Mouse (Mus musculus) adipocyte (in vitro differentiated cells): ENCODE measurements around the gene Gm38392.
A peak's percentile ranks its signal among the peaks of the same experiment; 100 is the strongest.

Experiments used
- DNase-seq: peaks from one replicate; pipeline ENCODE4 v3.0.0-alpha.2; 2016; ENCODE audit warnings: low spot score

Gm38392 gene

GRCm38 (mm10) chr3:88214971-88215552 lies 71.9 kb downstream of the Gm38392 start:
- no peak for DNase-seq

- no peak for DNase-seq
Measured at GRCm38 (mm10) chr3:88214197-88214938, 72.6 kb downstream of the Gm38392 start.

DNA sequence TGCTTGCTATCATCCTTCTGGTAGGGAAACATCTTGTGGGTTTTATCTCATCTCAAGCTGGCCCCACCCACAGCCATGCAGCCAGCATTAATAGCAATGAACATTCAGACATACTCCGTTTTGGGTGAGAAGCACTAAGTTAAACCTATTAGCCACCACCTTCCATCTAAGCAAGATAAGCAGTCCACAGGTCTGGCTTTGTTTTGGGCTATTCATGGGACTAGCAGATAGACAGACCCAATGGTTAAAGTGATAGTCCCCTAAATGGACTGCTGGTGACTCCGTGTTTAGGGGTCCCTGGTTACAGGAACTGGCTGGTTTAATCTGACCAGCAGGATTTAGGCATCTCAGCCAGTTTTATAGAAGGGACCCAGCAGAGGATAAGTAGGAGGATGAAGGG lies 74.0 kb downstream of the Gm38392 start:
- DNase-seq, result no peak

- no peak for DNase-seq
Measured at GRCm38 (mm10) chr3:88212356-88212755, 74.7 kb downstream of the Gm38392 start.

DNA sequence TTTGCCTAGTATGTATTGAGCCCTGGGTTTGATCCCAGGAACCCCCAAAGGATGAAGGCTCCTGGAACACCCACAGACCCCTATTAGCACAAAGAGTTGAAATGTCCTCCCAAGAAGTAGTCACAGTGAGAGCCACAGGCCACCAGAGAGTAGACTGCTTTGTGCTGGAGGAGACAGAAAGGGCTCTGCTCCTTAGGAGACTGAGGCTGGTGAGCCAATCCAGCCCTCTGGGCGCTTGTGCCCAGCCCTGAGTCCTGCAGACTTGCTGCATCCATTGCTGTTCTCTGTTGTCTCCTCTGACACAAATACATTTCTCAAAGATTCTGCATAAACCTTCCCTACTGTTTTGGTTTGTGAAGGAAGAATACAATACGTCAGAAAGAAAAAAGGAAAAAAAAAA lies 76.1 kb downstream of the Gm38392 start:
- no peak for DNase-seq

DNA sequence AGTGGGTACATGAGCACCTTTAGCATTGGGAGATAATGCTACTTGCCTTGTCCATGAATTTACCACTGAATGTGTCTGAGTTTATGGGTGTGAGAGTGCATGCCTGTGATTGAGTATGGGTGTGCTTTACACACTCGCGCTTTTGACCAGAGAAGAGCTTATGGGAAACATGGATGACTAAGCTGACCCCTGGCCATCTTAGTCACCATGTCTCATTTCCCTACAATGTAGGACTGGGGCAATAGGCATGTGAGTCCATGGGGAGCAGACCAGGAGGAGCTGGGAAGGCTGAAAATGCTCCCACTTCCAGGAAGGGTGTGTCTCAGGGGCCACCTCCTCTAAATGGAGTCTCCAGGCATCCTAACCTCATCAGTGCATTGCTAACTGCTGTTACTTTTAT lies 76.9 kb downstream of the Gm38392 start:
- DNase-seq, result peak; percentile 51

GRCm38 (mm10) chr3:88209306-88209705 lies 77.7 kb downstream of the Gm38392 start:
- no peak for DNase-seq

DNA sequence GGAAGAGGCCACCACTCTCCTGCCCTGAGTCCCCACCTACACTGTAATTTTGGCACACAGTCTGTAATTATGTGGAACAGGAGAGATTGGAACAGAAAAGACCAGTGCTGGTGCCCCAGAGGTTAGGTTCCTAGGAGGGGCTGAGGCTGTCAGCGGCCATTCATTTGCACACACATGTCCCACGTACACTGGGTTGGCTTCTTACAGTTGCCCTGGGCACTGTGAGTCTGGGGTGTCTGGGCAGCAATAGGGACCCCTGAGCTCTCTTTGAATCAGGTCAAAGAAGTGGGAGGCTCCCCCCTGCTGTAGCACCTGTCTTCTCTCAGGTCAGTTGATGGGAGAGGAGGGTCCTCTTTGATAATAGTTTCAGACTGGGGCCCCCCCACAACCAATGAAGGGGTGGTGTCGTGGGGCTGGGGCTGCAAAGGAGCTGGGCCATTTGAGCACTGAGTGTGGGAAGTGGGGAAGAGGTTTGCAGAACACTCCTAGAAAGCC lies 78.7 kb downstream of the Gm38392 start:
- no peak for DNase-seq

DNA sequence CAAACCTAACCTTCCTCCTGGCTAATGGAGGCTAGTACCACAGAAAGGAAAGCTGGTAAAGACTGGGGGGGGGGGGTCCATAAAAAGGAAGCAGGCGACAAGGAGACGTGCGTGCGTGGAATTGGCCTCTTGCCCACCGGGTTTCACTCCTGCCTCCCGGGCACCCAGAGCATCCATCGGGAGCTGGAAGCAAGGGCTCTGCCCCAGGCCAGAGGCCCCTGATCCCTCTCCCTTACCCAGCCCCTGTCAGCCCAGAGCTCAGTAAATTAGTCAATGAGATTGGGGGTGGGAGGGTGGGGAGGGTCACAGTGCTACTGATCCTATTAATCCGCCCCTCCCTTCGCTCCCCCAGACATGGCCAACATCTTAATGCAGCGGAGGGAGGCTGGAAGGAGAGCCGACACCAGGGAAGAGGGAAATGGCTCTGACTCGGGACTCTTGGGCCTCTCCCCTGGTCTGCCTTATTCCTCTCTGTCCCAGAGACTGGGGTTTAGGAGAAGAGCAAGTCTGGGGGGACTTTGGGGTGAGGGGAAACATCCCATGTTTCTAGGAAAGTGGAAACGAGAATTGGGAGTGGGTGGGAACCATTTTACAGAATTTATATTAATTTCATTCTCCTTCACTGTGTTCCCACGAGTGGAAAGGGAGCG lies 79.4 kb downstream of the Gm38392 start:
- DNase-seq, result no peak

DNA sequence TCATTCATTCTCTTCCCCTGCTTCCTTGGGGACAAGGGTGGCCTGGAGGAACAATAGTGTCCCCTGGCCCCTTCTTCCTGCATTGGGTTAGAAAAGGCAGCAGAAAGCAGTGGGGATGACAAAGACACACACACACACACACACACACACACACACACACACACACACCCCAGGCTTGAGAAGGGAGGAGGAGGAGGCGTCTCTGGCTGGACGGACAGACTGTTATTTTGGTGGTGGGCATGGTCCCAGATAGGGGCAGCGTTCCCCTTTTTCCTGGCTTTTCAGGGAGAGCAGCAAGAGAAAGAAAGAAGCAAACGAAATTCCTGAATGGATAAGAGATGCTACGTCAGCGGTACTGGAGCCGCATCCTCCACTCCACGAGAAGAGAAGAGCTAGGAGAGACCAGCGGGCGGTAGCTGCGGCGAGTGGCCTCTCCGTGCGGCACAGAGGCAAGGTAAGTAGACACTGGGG lies 80.1 kb downstream of the Gm38392 start:
- no peak for DNase-seq

DNA sequence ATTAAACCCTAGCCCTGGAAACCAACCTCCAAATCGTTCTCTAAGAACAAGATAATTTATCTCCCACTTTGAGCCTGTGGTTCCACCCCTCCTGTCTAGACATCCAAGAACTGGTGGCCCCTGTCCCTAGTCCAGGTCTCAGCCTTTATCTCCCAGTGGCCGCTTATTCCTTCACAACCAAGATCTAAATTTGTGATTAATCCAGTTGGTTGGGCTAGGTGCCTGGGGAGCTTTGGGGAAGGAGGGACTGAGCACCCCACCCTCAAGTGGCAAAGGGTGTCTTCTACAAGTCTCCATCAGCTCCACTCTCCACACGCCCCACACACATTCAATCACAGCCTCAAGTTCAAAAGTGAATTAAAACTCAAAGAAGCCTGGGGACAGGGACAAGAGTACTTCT lies 80.5 kb downstream of the Gm38392 start:
- no peak for DNase-seq

GRCm38 (mm10) chr3:88205563-88206491 lies 81.2 kb downstream of the Gm38392 start:
- DNase-seq, result no peak

DNA sequence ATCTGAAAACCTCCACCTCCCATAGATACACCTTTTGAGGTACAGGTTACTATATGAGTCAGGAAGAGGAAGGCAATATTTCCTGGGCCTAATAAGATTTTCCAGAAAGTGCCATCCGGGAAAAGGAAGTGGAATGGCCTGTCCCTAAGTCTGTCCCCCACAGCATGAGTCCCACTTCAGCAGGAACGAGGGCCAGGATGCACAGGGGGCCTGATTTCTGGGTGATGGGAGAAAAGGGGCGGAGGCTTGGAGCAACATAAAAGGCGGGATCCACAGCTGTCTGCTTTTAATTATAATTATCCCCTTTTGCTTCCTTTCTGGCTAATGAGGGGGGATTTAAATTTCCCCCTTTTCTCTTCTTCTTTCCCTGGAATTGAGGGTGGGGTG lies 81.8 kb downstream of the Gm38392 start:
- DNase-seq, result no peak

DNA sequence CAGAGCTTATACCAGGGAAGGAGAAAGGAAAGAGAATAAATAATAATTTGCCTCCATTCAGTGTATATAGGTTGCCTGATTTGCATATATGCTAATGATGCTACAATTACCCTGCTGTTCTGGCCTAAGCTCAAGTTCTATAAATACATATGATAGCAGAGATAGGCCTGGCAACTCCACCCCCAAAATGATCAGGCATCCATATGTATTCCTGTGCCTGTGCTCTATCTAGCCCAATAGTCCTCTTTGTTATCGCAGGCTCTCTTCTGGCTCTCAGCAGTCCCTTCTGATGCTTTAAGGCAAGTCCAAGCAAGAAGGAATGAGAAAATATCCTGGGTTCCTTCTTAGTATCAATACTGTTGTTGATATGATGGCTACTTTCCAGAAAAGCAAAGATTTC lies 82.3 kb downstream of the Gm38392 start:
- no peak for DNase-seq

GRCm38 (mm10) chr3:88203999-88204700 lies 82.9 kb downstream of the Gm38392 start:
- DNase-seq, result no peak

GRCm38 (mm10) chr3:88203456-88203855 lies 83.6 kb downstream of the Gm38392 start:
- no peak for DNase-seq

- DNase-seq, result no peak
Measured at GRCm38 (mm10) chr3:88202986-88203385, 84.0 kb downstream of the Gm38392 start.

DNA sequence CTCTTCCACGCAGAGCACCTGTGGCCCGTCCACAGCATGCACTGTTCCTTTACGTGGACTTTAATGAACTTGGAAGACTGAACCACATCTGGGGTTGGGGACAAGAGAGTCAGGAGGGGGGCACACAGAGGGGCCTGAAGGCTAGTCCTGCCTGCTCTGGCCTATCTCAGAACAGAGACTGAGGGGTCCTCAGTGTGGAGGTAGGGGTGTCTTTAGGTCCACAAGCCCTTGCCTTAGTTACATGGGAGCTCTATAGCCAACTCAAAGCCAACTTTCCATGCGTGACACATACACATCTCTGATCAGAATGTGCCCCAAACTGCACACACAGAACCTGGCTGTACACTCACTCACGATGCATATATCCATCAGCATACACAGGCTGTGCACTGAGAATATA lies 85.4 kb downstream of the Gm38392 start:
- no peak for DNase-seq

DNA sequence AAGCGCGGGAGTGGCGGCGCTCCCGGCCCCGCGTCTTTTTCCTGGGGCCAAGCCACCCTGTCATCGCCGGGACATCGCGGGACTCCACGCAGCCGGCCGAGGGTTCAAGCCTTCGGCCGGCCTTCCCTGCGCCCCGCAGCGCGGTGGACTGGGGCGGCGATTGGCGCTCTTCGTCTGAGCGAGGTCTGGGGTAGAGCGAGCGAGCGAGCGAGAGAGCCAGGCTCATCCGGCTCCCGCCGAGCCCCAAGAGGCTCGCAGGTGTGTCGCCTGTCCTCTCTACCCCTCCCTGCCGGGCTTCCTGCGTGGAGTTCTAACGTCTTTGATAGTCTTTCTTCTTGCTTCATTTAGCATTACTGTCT lies 86.1 kb downstream of the Gm38392 start:
- no peak for DNase-seq

GRCm38 (mm10) chr3:88200161-88200971 lies 86.6 kb downstream of the Gm38392 start:
- DNase-seq, result no peak
